Mouse (Mus musculus): ENCODE results near the gene Cnn1. TPM values are rescaled to one million over a fixed set of nuclear protein-coding genes. Genes with fewer than 3 reads are reported as not detected.
"Not testable (repeated sequence)": the region's sequence is repeated elsewhere in the genome, so short reads cannot be mapped to it uniquely, and the experiment has no call there.

Cnn1 gene
- total and polyA plus RNA-seq, 3 experiments: 8.4 to 26.5 (median 8.6) TPM

- H3K27me3 ChIP-seq (ENCODE audit: control insufficient read depth, insufficient read depth, low read length): no peaks in the 10 kb centered on the region
- no peaks in the 10 kb centered on the region for H3K36me3 ChIP-seq (ENCODE audit: control insufficient read depth, insufficient read depth, low read length)
- H3K79me2 ChIP-seq (replicated peaks; ENCODE audit: control insufficient read depth, insufficient read depth, low read length): no peaks in the 10 kb centered on the region
- no peak for TF ChIP-seq EP300 (IDR thresholded peaks at IDR 0.05; ENCODE audit: insufficient read depth, low read depth, low read length)
- no peak; the same call in 1 of the 2 replicates for TF ChIP-seq CTCF (IDR thresholded peaks at IDR 0.05)
- no peak for TF ChIP-seq POLR2A (IDR thresholded peaks at IDR 0.05; ENCODE audit: insufficient read depth, low read depth, low read length)
- no peak overlapping the region for H3K27ac ChIP-seq
- no peak overlapping the region for H3K9ac ChIP-seq (ENCODE audit: low read depth, low read length)
- intact Hi-C loops (cut with DNase I): no loop called here
- no peaks in the 10 kb centered on the region for H3K4me1 ChIP-seq (ENCODE audit: control insufficient read depth, insufficient read depth, low read length)
- no peak overlapping the region for H3K4me3 ChIP-seq
- peak; percentile 17 to 60 for DNase-seq
- WGBS: 20% methylated on average over 2 of the region's 2 CpGs
Measured at GRCm38 (mm10) chr9:22138480-22138879, 39.5 kb downstream of the Cnn1 start.

- Histone ChIP-seq H3K36me3 (ENCODE audit: control insufficient read depth, insufficient read depth, low read length) (no peaks in the 10 kb centered on the region), H3K27me3 (ENCODE audit: control insufficient read depth, insufficient read depth, low read length) (no peaks in the 10 kb centered on the region), H3K27ac (no peak overlapping the region), H3K4me3 (no peak overlapping the region), H3K4me1 (ENCODE audit: control insufficient read depth, insufficient read depth, low read length) (no peaks in the 10 kb centered on the region), H3K79me2 (replicated peaks; ENCODE audit: control insufficient read depth, insufficient read depth, low read length) (no peaks in the 10 kb centered on the region), H3K9ac (ENCODE audit: low read depth, low read length) (no peak overlapping the region)
- intact Hi-C loops (cut with DNase I): loop anchor here (5.0 kb wide), 1 partner anchor 42 kb away; the partner anchor contains the start of gene Cnn1
- TF ChIP-seq CTCF (IDR thresholded peaks at IDR 0.05): no peak
- TF ChIP-seq POLR2A (IDR thresholded peaks at IDR 0.05; ENCODE audit: insufficient read depth, low read depth, low read length): no peak
- 88% methylated on average over 5 of the region's 5 CpGs for WGBS
- DNase-seq: no peak
Measured at GRCm38 (mm10) chr9:22139746-22140145, 40.7 kb downstream of the Cnn1 start.

- Histone ChIP-seq H3K36me3 (ENCODE audit: control insufficient read depth, insufficient read depth, low read length) (no peaks in the 10 kb centered on the region), H3K27me3 (ENCODE audit: control insufficient read depth, insufficient read depth, low read length) (no peaks in the 10 kb centered on the region), H3K79me2 (replicated peaks; ENCODE audit: control insufficient read depth, insufficient read depth, low read length) (no peaks in the 10 kb centered on the region), H3K9ac (ENCODE audit: low read depth, low read length) (no peak overlapping the region), H3K27ac (no peak overlapping the region), H3K4me1 (ENCODE audit: control insufficient read depth, insufficient read depth, low read length) (no peaks in the 10 kb centered on the region), H3K4me3 (no peak overlapping the region)
- 44% methylated on average over 17 of the region's 17 CpGs for WGBS
- no peak for TF ChIP-seq POLR2A (IDR thresholded peaks at IDR 0.05; ENCODE audit: insufficient read depth, low read depth, low read length)
- TF ChIP-seq EP300 (IDR thresholded peaks at IDR 0.05; ENCODE audit: insufficient read depth, low read depth, low read length): peak; percentile 60; the same call in 1 of the 2 replicates
- DNase-seq: peak; percentile 81 to 86
- intact Hi-C loops (cut with DNase I): loop anchor here (1.0 to 5.0 kb wide), 3 partner anchors 46 to 165 kb away; partner anchors contain the start of gene Cnn1
Measured at GRCm38 (mm10) chr9:22143108-22144037, 44.4 kb downstream of the Cnn1 start.

GRCm38 (mm10) chr9:22144304-22144965, 45.4 kb downstream of the Cnn1 start:
- intact Hi-C loops (cut with DNase I): loop anchor here (5.0 kb wide), 1 partner anchor 47 kb away; the partner anchor contains the start of gene Cnn1
- Histone ChIP-seq H3K79me2 (replicated peaks; ENCODE audit: control insufficient read depth, insufficient read depth, low read length) (no peaks in the 10 kb centered on the region), H3K9ac (ENCODE audit: low read depth, low read length) (no peak overlapping the region), H3K4me3 (no peak overlapping the region), H3K36me3 (ENCODE audit: control insufficient read depth, insufficient read depth, low read length) (no peaks in the 10 kb centered on the region), H3K27ac (no peak overlapping the region), H3K4me1 (ENCODE audit: control insufficient read depth, insufficient read depth, low read length) (no peaks in the 10 kb centered on the region), H3K27me3 (ENCODE audit: control insufficient read depth, insufficient read depth, low read length) (no peaks in the 10 kb centered on the region)
- no peak for DNase-seq
- no peak for TF ChIP-seq POLR2A (IDR thresholded peaks at IDR 0.05; ENCODE audit: insufficient read depth, low read depth, low read length)
- no peak for TF ChIP-seq CTCF (IDR thresholded peaks at IDR 0.05)
- no peak for TF ChIP-seq EP300 (IDR thresholded peaks at IDR 0.05; ENCODE audit: insufficient read depth, low read depth, low read length)
- 70% methylated on average over 8 of the region's 8 CpGs for WGBS

DNA sequence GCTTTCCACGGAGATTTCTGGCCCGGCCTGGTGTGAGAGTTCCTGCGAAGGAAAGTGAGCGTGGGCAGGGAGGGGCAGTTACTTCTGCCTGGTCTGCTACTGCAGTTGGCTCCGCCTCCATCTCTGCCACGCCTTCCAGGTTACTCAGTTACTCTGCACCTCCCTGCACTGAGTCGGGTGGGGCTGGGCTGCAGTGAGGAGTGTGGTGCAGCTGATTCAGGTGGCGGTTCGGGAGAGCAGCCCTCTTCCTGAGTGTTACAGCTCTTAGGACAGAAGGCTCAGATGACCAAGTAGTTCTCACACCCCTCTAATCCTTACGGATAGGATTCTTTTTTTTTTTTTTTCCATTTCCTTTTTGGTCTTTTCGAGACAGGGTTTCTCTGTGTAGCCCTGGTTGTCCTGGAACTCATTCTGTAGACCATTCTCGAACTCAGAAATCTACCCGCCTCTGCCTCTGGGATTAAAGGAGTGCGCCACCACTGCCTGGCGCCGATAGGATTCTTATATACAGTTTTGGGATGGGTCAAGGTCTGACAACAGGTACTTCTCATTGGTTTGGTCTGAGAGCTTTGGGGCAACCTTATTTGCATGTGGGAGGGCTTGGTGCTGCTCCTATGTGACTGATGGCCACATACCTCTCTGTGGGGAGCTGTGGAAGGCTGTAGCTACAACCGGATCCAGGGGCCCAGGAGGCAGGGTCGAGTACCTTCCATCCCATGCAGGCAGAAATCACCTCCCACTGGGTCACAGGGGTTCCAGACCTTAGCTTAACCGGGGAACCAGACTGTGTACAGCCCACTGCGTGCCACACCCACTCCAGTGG, 50.6 kb downstream of the Cnn1 start:
- 69% methylated on average over 20 of the region's 20 CpGs for WGBS
- H3K27me3 ChIP-seq (ENCODE audit: control insufficient read depth, insufficient read depth, low read length): no peaks in the 10 kb centered on the region
- no peak for TF ChIP-seq CTCF (IDR thresholded peaks at IDR 0.05)
- no peak for TF ChIP-seq EP300 (IDR thresholded peaks at IDR 0.05; ENCODE audit: insufficient read depth, low read depth, low read length)
- no peak for TF ChIP-seq POLR2A (IDR thresholded peaks at IDR 0.05; ENCODE audit: insufficient read depth, low read depth, low read length)
- no peak overlapping the region for H3K4me3 ChIP-seq
- no peak overlapping the region for H3K27ac ChIP-seq
- H3K4me1 ChIP-seq (ENCODE audit: control insufficient read depth, insufficient read depth, low read length): no peaks in the 10 kb centered on the region
- no peak for DNase-seq
- no peaks in the 10 kb centered on the region for H3K79me2 ChIP-seq (replicated peaks; ENCODE audit: control insufficient read depth, insufficient read depth, low read length)
- H3K9ac ChIP-seq (ENCODE audit: low read depth, low read length): no peak overlapping the region
- intact Hi-C loops (cut with DNase I): no loop called here
- no peaks in the 10 kb centered on the region for H3K36me3 ChIP-seq (ENCODE audit: control insufficient read depth, insufficient read depth, low read length)

- DNase-seq; H3K79me2 ChIP-seq (replicated peaks; ENCODE audit: control insufficient read depth, insufficient read depth, low read length); H3K4me1 ChIP-seq (ENCODE audit: control insufficient read depth, insufficient read depth, low read length); H3K27ac ChIP-seq; H3K36me3 ChIP-seq (ENCODE audit: control insufficient read depth, insufficient read depth, low read length); H3K27me3 ChIP-seq (ENCODE audit: control insufficient read depth, insufficient read depth, low read length); H3K4me3 ChIP-seq; intact Hi-C loops (cut with DNase I); H3K9ac ChIP-seq (ENCODE audit: low read depth, low read length): not testable (repeated sequence)
- 76% methylated on average over 7 of the region's 7 CpGs for WGBS
Measured at GRCm38 (mm10) chr9:22150249-22150693, 51.3 kb downstream of the Cnn1 start.
